In genomic region chr17:28374494-28374893, GRCm38 (mm10) we compare ENCODE assay signal across 11 mouse cellular contexts. TPM values are rescaled to one million over a fixed set of nuclear protein-coding genes. Genes with fewer than 3 reads are reported as not detected.
A peak's percentile ranks its signal among the peaks of the same experiment; 100 is the strongest.
DNase-seq lines count a peak whose midpoint lies in the region; ATAC-seq and TF ChIP-seq lines count a peak whose summit lies in the region.
"Had no signal": no experiment of that assay in that cellular context is flagged by ENCODE, and none has a peak within 500 bp of the region (broad histone marks: within the 10 kb centered on the region; RNA-seq: fewer than 3 reads in every experiment).

No protein-coding gene starts in this region.

- in situ Hi-C loops in CH12.LX (cut with MboI; ENCODE audit: low pct_ligation_motif_present, low pct_unique_long_range_greater_than_20kb, low sequenced_read_pairs): loop anchor here (10.0 kb wide), 1 partner anchor 160 kb away; the partner anchor contains the start of gene Armc12

- intact Hi-C loops in gastrocnemius, adult 2 months (cut with DNase I): no loop called here

- H3K79me2 ChIP-seq in CH12.LX (replicated peaks; ENCODE audit: control insufficient read depth, extremely low read depth, insufficient read depth, poor library complexity, severe bottlenecking): no peaks in the 10 kb centered on the region

- H3K4me3 ChIP-seq in kidney, embryonic 14.5 days (ENCODE audit: low read length): no peak overlapping the region
- no peak overlapping the region for H3K4me3 ChIP-seq in CH12.LX (replicated peaks in 1 of 3; ENCODE audit: low read depth in 2 of 3, low read length in 2 of 3, poor library complexity in 1 of 3)
- H3K4me3 ChIP-seq in midbrain, embryonic 15.5 days: no peak overlapping the region
- H3K4me3 ChIP-seq in gastrocnemius, adult 2 months: no peak overlapping the region
- H3K4me3 ChIP-seq: midbrain, embryonic 12.5 days had no signal

- H3K4me1 ChIP-seq in kidney, embryonic 14.5 days (ENCODE audit: control insufficient read depth, insufficient read depth, low read length): 0 out of 2 replicates have a peak, but pooled peaks cover 4% of the 10 kb centered on the region
- H3K4me1 ChIP-seq in CH12.LX (ENCODE audit: control insufficient read depth in 1 of 2, insufficient read depth in 2 of 2): peaks cover 0 to 4% of the 10 kb centered on the region in 2 experiments; a peak in 1 of 4 replicates
- H3K4me1 ChIP-seq in midbrain, embryonic 15.5 days: 0 out of 2 replicates have a peak, but pooled peaks cover 4% of the 10 kb centered on the region
- H3K4me1 ChIP-seq: midbrain, embryonic 12.5 days had no signal

- dilution Hi-C loops in CH12.LX (cut with MboI; ENCODE audit: extremely low pct_ligation_motif_present, extremely low pct_unique_long_range_greater_than_20kb, low sequenced_read_pairs): no loop called here

- WGBS in kidney, embryonic 14.5 days: 16% methylated on average over 16 of the region's 16 CpGs
- 15% methylated on average over 14 of the region's 16 CpGs for WGBS in midbrain, embryonic 15.5 days

- DNase-seq in kidney, postnatal 4 days: no peak
- DNase-seq in CH12.LX (ENCODE audit: extremely low read depth): no peak
- peak; percentile 55 for DNase-seq in ES-CJ7 (ENCODE audit: low read depth, low spot score)
- no peak for DNase-seq in gastrocnemius, adult 2 months
- no peak for DNase-seq in urinary bladder, postnatal 4 days (ENCODE audit: low spot score in 2 of 2)

- H3K36me3 ChIP-seq in kidney, embryonic 14.5 days (ENCODE audit: control insufficient read depth, insufficient read depth, low read length): no peaks in the 10 kb centered on the region
- H3K36me3 ChIP-seq in CH12.LX (replicated peaks in 1 of 2; ENCODE audit: control insufficient read depth in 1 of 2, insufficient read depth in 1 of 2, low read length in 1 of 2): no peaks in the 10 kb centered on the region
- no peaks in the 10 kb centered on the region for H3K36me3 ChIP-seq in midbrain, embryonic 15.5 days (replicated peaks)
- H3K36me3 ChIP-seq: G1E; midbrain, embryonic 12.5 days had no signal

- no peak for TF ChIP-seq POLR2A in CH12.LX (IDR thresholded peaks at IDR 0.05; ENCODE audit: low read depth, low read length)

- no peak for TF ChIP-seq EP300 in CH12.LX (IDR thresholded peaks at IDR 0.05; ENCODE audit: low read length)

- 0 out of 2 replicates have a peak overlapping the region, but pooled peaks have one; percentile 28 for H3K9ac ChIP-seq in kidney, embryonic 14.5 days (ENCODE audit: low read depth, low read length)
- no peak overlapping the region for H3K9ac ChIP-seq in CH12.LX (ENCODE audit: insufficient read depth, low read depth)
- no peak overlapping the region for H3K9ac ChIP-seq in midbrain, embryonic 15.5 days
- H3K9ac ChIP-seq: midbrain, embryonic 12.5 days had no signal

- H3K9me3 ChIP-seq in kidney, embryonic 14.5 days (ENCODE audit: control insufficient read depth, low read length): no peaks in the 10 kb centered on the region
- H3K9me3 ChIP-seq in CH12.LX (replicated peaks; ENCODE audit: low read length): no peaks in the 10 kb centered on the region
- no peaks in the 10 kb centered on the region for H3K9me3 ChIP-seq in midbrain, embryonic 15.5 days
- H3K9me3 ChIP-seq: G1E; midbrain, embryonic 12.5 days had no signal

- peak overlapping the region; percentile 10; the same call in 1 of the 2 replicates for H3K4me2 ChIP-seq in kidney, embryonic 14.5 days (replicated peaks; ENCODE audit: low read depth, low read length)
- H3K4me2 ChIP-seq in CH12.LX (ENCODE audit: insufficient read depth, low read depth, poor library complexity, severe bottlenecking): peak overlapping the region; percentile 68
- peak overlapping the region; percentile 26 for H3K4me2 ChIP-seq in midbrain, embryonic 15.5 days
- H3K4me2 ChIP-seq: midbrain, embryonic 12.5 days had no signal

- H3K27me3 ChIP-seq in kidney, embryonic 14.5 days (ENCODE audit: control insufficient read depth, insufficient read depth, low read length): peaks cover 19% of the 10 kb centered on the region
- H3K27me3 ChIP-seq in CH12.LX (replicated peaks): peaks cover 8% of the 10 kb centered on the region
- peaks cover 26% of the 10 kb centered on the region for H3K27me3 ChIP-seq in midbrain, embryonic 15.5 days (replicated peaks)

- H3K27ac ChIP-seq in kidney, embryonic 14.5 days (ENCODE audit: low read depth, low read length): no peak overlapping the region
- H3K27ac ChIP-seq in CH12.LX (ENCODE audit: insufficient read depth, low read depth): no peak overlapping the region
- H3K27ac ChIP-seq in midbrain, embryonic 15.5 days: no peak overlapping the region
- no peak overlapping the region for H3K27ac ChIP-seq in gastrocnemius, adult 2 months
- H3K27ac ChIP-seq: midbrain, embryonic 12.5 days had no signal

- no peak for TF ChIP-seq CTCF in CH12.LX (conservative IDR thresholded peaks at IDR 0.05 in 1 of 2, IDR thresholded peaks at IDR 0.05 in 1 of 2; ENCODE audit: low read depth in 2 of 2, low read length in 2 of 2)
- TF ChIP-seq CTCF in gastrocnemius, adult 2 months (IDR thresholded peaks at IDR 0.05): no peak

- no peak for TF ChIP-seq RAD21 in CH12.LX (IDR thresholded peaks at IDR 0.05; ENCODE audit: low read depth, low read length)

- 0 out of 2 replicates have a peak, but pooled peaks have one; percentile 11 for ATAC-seq in kidney, embryonic 14.5 days (ENCODE audit: low FRiP score, low TSS enrichment)
- ATAC-seq in midbrain, embryonic 15.5 days (replicated peaks): no peak

TF ChIP-seq in CH12.LX, 34 proteins besides CTCF, POLR2A, EP300 and RAD21:
- peak; percentile 58; the same call in 1 of the 2 replicates for TF ChIP-seq NRF1 (IDR thresholded peaks at IDR 0.05; ENCODE audit: low read depth, low read length)
- TF ChIP-seq USF1 (IDR thresholded peaks at IDR 0.05; ENCODE audit: low read depth, low read length): no peak
TF ChIP-seq in CH12.LX: peak in this region for 1.

RNA-seq across cellular contexts. Expression of gene Tulp1, which starts 9.5 kb away (rescaled TPM):
- 5.1 and 5.6 TPM in 2 replicates for polyA plus RNA-seq in kidney, embryonic 14.5 days (2014; fragmentation: Nextera tagmentation; extraction: Ambion mirVana)
- total RNA-seq in CH12.LX (2012; rRNA removed): 0.17 TPM in 1 of 2 replicates, not detected in the other
- total RNA-seq in CH12.LX (2014; rRNA removed): not detected in 2 replicates
- polyA plus RNA-seq in CH12.LX (2012; ENCODE audit: insufficient read length, low read depth): not detected in 2 replicates
- 1.3 and 1.9 TPM in 2 replicates for polyA plus RNA-seq in midbrain, embryonic 15.5 days (2015; fragmentation: Nextera tagmentation; extraction: Ambion mirVana)
- total RNA-seq in gastrocnemius, adult 2 months (2021): not detected
- total RNA-seq: heart, postnatal 36 days had no signal
- polyA plus RNA-seq: cortical plate, adult 2 months; G1E had no signal

RNA-seq across cellular contexts. Expression of gene Tead3, which starts 23.9 kb away (rescaled TPM):
- polyA plus RNA-seq in kidney, embryonic 14.5 days (2014; fragmentation: Nextera tagmentation; extraction: Ambion mirVana): 8.7 and 10.9 TPM in 2 replicates
- total RNA-seq in CH12.LX (2012; rRNA removed) (0.17 and 0.42 TPM in 2 replicates), CH12.LX (2014; rRNA removed) (not detected in 2 replicates)
- 0.08 TPM in 1 of 2 replicates, not detected in the other for polyA plus RNA-seq in CH12.LX (2012; ENCODE audit: insufficient read length, low read depth)
- polyA plus RNA-seq in midbrain, embryonic 15.5 days (2015; fragmentation: Nextera tagmentation; extraction: Ambion mirVana): 1.4 and 2.1 TPM in 2 replicates
- 1 to 10 TPM; 6.9 to 7.4 TPM for total RNA-seq in gastrocnemius, adult 2 months (2021)

RNA-seq across cellular contexts. Expression of gene Rpl10a, which starts 46.2 kb away (rescaled TPM):
- polyA plus RNA-seq in kidney, embryonic 14.5 days (2014; fragmentation: Nextera tagmentation; extraction: Ambion mirVana): 911 and 1,064 TPM in 2 replicates
- total RNA-seq in CH12.LX (2012; rRNA removed): 3,510 and 4,144 TPM in 2 replicates
- 2,222 and 3,467 TPM in 2 replicates for total RNA-seq in CH12.LX (2014; rRNA removed)
- 1,605 and 1,846 TPM in 2 replicates for polyA plus RNA-seq in CH12.LX (2012; ENCODE audit: insufficient read length, low read depth)
- 307 and 313 TPM in 2 replicates for polyA plus RNA-seq in midbrain, embryonic 15.5 days (2015; fragmentation: Nextera tagmentation; extraction: Ambion mirVana)
- 100 to 1,000 TPM; 382 to 410 TPM for total RNA-seq in gastrocnemius, adult 2 months (2021)

Comparison
In these comparisons a context has a peak if more than half of its experiments do, and no peak if none do; other contexts are left out.
1. H3K4me2 ChIP-seq: peak in every context shown above with its lines; median percentile 68 in CH12.LX; 26 in midbrain, embryonic 15.5 days; 10 in kidney, embryonic 14.5 days.